Mouse (Mus musculus) CH12.LX (cell line): ENCODE measurements around the gene Cul5. TPM values are rescaled to one million over a fixed set of nuclear protein-coding genes. Genes with fewer than 3 reads are reported as not detected.
A peak's percentile ranks its signal among the peaks of the same experiment; 100 is the strongest.

Experiments used
- DNase-seq: peaks from one replicate; pipeline ENCODE4 v3.0.0-alpha.2; 2013; ENCODE audit errors: extremely low read depth
- H3K27ac ChIP-seq: 2 replicates; pipeline ENCODE4 v1.5.1; 2012; ENCODE audit warnings: low read depth, mild to moderate bottlenecking, control low read depth, moderate library complexity; ENCODE audit not compliant: insufficient read depth
- H3K27me3 ChIP-seq: replicated peaks from 2 replicates; pipeline ENCODE3; 2012; ENCODE audit warnings: inconsistent platforms
- H3K36me3 ChIP-seq, 2 experiments: replicated peaks in 1 of 2; 2 replicates each; pipeline versions ENCODE3 to v1.6.1; 2012; ENCODE audit warnings: inconsistent platforms in 1 of 2, low read length in 1 of 2, mild to moderate bottlenecking in 1 of 2, mixed read lengths in 1 of 2, moderate library complexity in 1 of 2; ENCODE audit not compliant: control insufficient read depth in 1 of 2, insufficient read depth in 1 of 2
- H3K4me1 ChIP-seq, 2 experiments: 2 replicates each; pipeline ENCODE4 v1.6.1; 2012; ENCODE audit warnings: inconsistent platforms in 1 of 2, moderate library complexity in 1 of 2; ENCODE audit not compliant: insufficient read depth in 2 of 2, control insufficient read depth in 1 of 2
- H3K4me2 ChIP-seq: 2 replicates; pipeline ENCODE4 v1.6.1; 2012; ENCODE audit warnings: low read depth, mild to moderate bottlenecking, control low read depth; ENCODE audit not compliant: poor library complexity, insufficient read depth, severe bottlenecking
- H3K4me3 ChIP-seq, 3 experiments: fragments of 150-350 bp in 1 of 3; sonication (generic) in 1 of 3; replicated peaks in 1 of 3; 2 replicates each; pipeline versions ENCODE3 to v1.5.1; 2011 to 2012; ENCODE audit warnings: low read depth in 2 of 3, low read length in 2 of 3, mild to moderate bottlenecking in 2 of 3, moderate library complexity in 2 of 3, control low read depth in 1 of 3, improper control_type of control experiment in 1 of 3, inconsistent platforms in 1 of 3, mixed read lengths in 1 of 3; ENCODE audit not compliant: poor library complexity in 1 of 3
- H3K79me2 ChIP-seq: replicated peaks from 2 replicates; pipeline ENCODE4 v1.6.1; 2012; ENCODE audit warnings: mild to moderate bottlenecking, moderate library complexity; ENCODE audit not compliant: control insufficient read depth, poor library complexity, insufficient read depth, severe bottlenecking; ENCODE audit errors: extremely low read depth
- H3K9ac ChIP-seq: 2 replicates; pipeline ENCODE4 v1.6.1; 2012; ENCODE audit warnings: low read depth, mild to moderate bottlenecking, control low read depth, moderate library complexity; ENCODE audit not compliant: insufficient read depth
- H3K9me3 ChIP-seq: replicated peaks from 2 replicates; pipeline ENCODE3; 2012; ENCODE audit warnings: low read length, inconsistent platforms, mixed read lengths
- BHLHE40 ChIP-seq: IDR thresholded peaks from 2 replicates; pipeline ENCODE4 v1.6.1; 2011; ENCODE audit warnings: mild to moderate bottlenecking, low read depth, low read length, improper control_type of control experiment
- CHD1 ChIP-seq: IDR thresholded peaks from 2 replicates; pipeline ENCODE4 v1.6.1; 2012; ENCODE audit warnings: low read depth, low read length, improper control_type of control experiment, inconsistent platforms
- CTCF ChIP-seq, 2 experiments: IDR thresholded peaks in 1 of 2; conservative IDR thresholded peaks in 1 of 2; 2 replicates each; pipeline ENCODE4 v1.5.1; 2011 to 2012; ENCODE audit warnings: low read depth in 2 of 2, low read length in 2 of 2, improper control_type of control experiment in 1 of 2, inconsistent platforms in 1 of 2, mild to moderate bottlenecking in 1 of 2, moderate library complexity in 1 of 2
- E2F4 ChIP-seq: IDR thresholded peaks from 2 replicates; pipeline ENCODE4 v1.6.1; 2011; ENCODE audit warnings: low read depth, low read length, improper control_type of control experiment; ENCODE audit not compliant: insufficient replicate concordance
- ELF1 ChIP-seq: IDR thresholded peaks from 2 replicates; pipeline ENCODE4 v1.6.1; 2014; ENCODE audit warnings: low read depth, mild to moderate bottlenecking, inconsistent platforms, low read length, improper control_type of control experiment
- ETS1 ChIP-seq: conservative IDR thresholded peaks from 2 replicates; pipeline ENCODE4 v1.6.1; 2012; ENCODE audit warnings: low read depth, mild to moderate bottlenecking, inconsistent platforms, low read length, improper control_type of control experiment, moderate library complexity
- IRF4 ChIP-seq: IDR thresholded peaks from 2 replicates; pipeline ENCODE4 v1.6.1; 2014; ENCODE audit warnings: low read depth, mild to moderate bottlenecking, inconsistent platforms, low read length, improper control_type of control experiment
- JUN ChIP-seq: IDR thresholded peaks from 2 replicates; pipeline ENCODE4 v1.6.1; 2011; ENCODE audit warnings: low read depth, mild to moderate bottlenecking, low read length, improper control_type of control experiment, moderate library complexity; ENCODE audit not compliant: insufficient read depth
- MAFK ChIP-seq: IDR thresholded peaks from 2 replicates; pipeline ENCODE4 v1.6.1; 2011; ENCODE audit warnings: low read length, improper control_type of control experiment; ENCODE audit not compliant: insufficient replicate concordance
- MAX ChIP-seq: IDR thresholded peaks from 2 replicates; pipeline ENCODE4 v1.6.1; 2011; ENCODE audit warnings: low read length, improper control_type of control experiment
- MXI1 ChIP-seq: IDR thresholded peaks from 2 replicates; pipeline ENCODE4 v1.6.1; 2011; ENCODE audit warnings: mild to moderate bottlenecking, low read depth, low read length, improper control_type of control experiment
- MYC ChIP-seq: IDR thresholded peaks from 2 replicates; pipeline ENCODE4 v1.6.1; 2011; ENCODE audit warnings: low read depth, mild to moderate bottlenecking, improper control_type of control experiment, low read length
- NELFE ChIP-seq: IDR thresholded peaks from 2 replicates; pipeline ENCODE4 v1.6.1; 2011; ENCODE audit warnings: low read depth, low read length, improper control_type of control experiment
- NRF1 ChIP-seq: IDR thresholded peaks from 2 replicates; pipeline ENCODE4 v1.6.1; 2014; ENCODE audit warnings: low read depth, mild to moderate bottlenecking, inconsistent platforms, low read length, improper control_type of control experiment, moderate library complexity
- PAX5 ChIP-seq: IDR thresholded peaks from 2 replicates; pipeline ENCODE4 v1.6.1; 2012; ENCODE audit warnings: low read length, inconsistent platforms, mixed read lengths
- POLR2A ChIP-seq: IDR thresholded peaks from 2 replicates; pipeline ENCODE4 v1.6.1; 2011; ENCODE audit warnings: low read depth, mild to moderate bottlenecking, improper control_type of control experiment, low read length
- POLR2AphosphoS2 ChIP-seq: IDR thresholded peaks from 2 replicates; pipeline ENCODE4 v1.6.1; 2011; ENCODE audit warnings: low read depth, low read length, improper control_type of control experiment
- RAD21 ChIP-seq: IDR thresholded peaks from 2 replicates; pipeline ENCODE4 v1.6.1; 2011; ENCODE audit warnings: low read depth, mild to moderate bottlenecking, low read length, improper control_type of control experiment, moderate library complexity
- SIN3A ChIP-seq: IDR thresholded peaks from 2 replicates; pipeline ENCODE4 v1.6.1; 2012; ENCODE audit warnings: low read length, improper control_type of control experiment, inconsistent platforms
- TCF12 ChIP-seq: IDR thresholded peaks from 2 replicates; pipeline ENCODE4 v1.6.1; 2014; ENCODE audit warnings: low read depth, mild to moderate bottlenecking, inconsistent platforms, low read length, improper control_type of control experiment
- USF1 ChIP-seq: IDR thresholded peaks from 2 replicates; pipeline ENCODE4 v1.6.1; 2014; ENCODE audit warnings: low read depth, mild to moderate bottlenecking, inconsistent platforms, low read length, improper control_type of control experiment
- USF2 ChIP-seq: conservative IDR thresholded peaks from 2 replicates; pipeline ENCODE4 v1.6.1; 2011; ENCODE audit warnings: low read depth, low read length, improper control_type of control experiment
- ZKSCAN1 ChIP-seq: IDR thresholded peaks from 2 replicates; pipeline ENCODE4 v1.6.1; 2012; ENCODE audit warnings: low read depth, inconsistent platforms, low read length, improper control_type of control experiment, borderline replicate concordance
- ZMIZ1 ChIP-seq: IDR thresholded peaks from 2 replicates; pipeline ENCODE4 v1.6.1; 2012; ENCODE audit warnings: low read depth, mild to moderate bottlenecking, inconsistent platforms, low read length, improper control_type of control experiment
- ZNF384 ChIP-seq: IDR thresholded peaks from 2 replicates; pipeline ENCODE4 v1.6.1; 2012; ENCODE audit warnings: low read depth, low read length, improper control_type of control experiment, inconsistent platforms
- dilution Hi-C: fragments of 300-500 bp; cut with MboI; formaldehyde crosslinking; loops from 2 replicates; pipeline ENCODE4 v1.14.3; 2020; ENCODE audit warnings: low sequenced_read_pairs; ENCODE audit not compliant: extremely low pct_unique_long_range_greater_than_20kb, extremely low pct_ligation_motif_present
- in situ Hi-C: fragments of 300-500 bp; cut with MboI; formaldehyde crosslinking; loops from 3 replicates; pipeline ENCODE4 v1.14.3; 2019; ENCODE audit warnings: low sequenced_read_pairs, low pct_ligation_motif_present, low pct_unique_long_range_greater_than_20kb, mixed read lengths
- polyA plus RNA-seq: library from polyadenylated mRNA; unstranded; fragments of >175 nt; gene quantifications from 2 replicates; pipeline ENCODE4 v1.2.1, GENCODE M21; 2012; ENCODE audit warnings: low read depth; ENCODE audit not compliant: insufficient read length
- total RNA-seq, 2 experiments: library from RNA; depleted of rRNA; stranded (reverse); fragments of 300-350 nt in 1 of 2; fragments of >200 nt in 1 of 2; gene quantifications; 2 replicates each; pipeline ENCODE4 v1.2.3; 2012 to 2014

The Cul5 gene
- total and polyA plus RNA-seq, 3 experiments = 21.0 to 43.8 (median 37.3) TPM

DNA sequence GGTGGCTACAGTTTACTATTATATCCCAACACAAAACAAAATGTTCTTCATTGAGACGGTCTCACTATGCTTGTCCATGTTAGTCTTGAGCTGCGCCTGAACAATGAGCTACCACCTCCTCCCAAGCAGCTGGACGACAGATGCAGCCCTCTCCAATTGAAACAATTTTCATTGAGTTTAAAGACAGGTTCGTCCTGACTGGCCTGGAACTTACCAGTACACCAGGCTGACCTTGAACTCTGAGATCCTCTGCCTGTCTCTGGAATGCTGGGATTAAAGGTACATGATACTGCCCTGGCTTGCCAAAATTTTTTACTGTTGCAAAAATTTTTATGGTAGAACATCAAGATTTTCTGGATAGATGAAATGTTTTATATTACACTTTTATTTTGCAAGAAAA, 55.5 kb downstream of the Cul5 start:
- Histone ChIP-seq H3K79me2 (no peaks in the 10 kb centered on the region; the same call in 1 of the 2 replicates), H3K9me3 (no peaks in the 10 kb centered on the region), H3K4me1 (peaks cover 0 to 6% of the 10 kb centered on the region in 2 experiments; a peak in 2 of 4 replicates), H3K9ac (no peak overlapping the region), H3K4me3 (no peak overlapping the region), H3K27me3 (no peaks in the 10 kb centered on the region), H3K27ac (no peak overlapping the region), H3K4me2 (no peak overlapping the region), H3K36me3 (peaks cover 17 to 45% of the 10 kb centered on the region in 2 experiments)
- TF ChIP-seq ZKSCAN1 (no peak), IRF4 (no peak), MXI1 (no peak), MAFK (no peak), USF2 (no peak), ELF1 (no peak), MAX (no peak)
- DNase-seq = no peak
- in situ Hi-C loops = no loop called here
- dilution Hi-C loops = no loop called here

DNA sequence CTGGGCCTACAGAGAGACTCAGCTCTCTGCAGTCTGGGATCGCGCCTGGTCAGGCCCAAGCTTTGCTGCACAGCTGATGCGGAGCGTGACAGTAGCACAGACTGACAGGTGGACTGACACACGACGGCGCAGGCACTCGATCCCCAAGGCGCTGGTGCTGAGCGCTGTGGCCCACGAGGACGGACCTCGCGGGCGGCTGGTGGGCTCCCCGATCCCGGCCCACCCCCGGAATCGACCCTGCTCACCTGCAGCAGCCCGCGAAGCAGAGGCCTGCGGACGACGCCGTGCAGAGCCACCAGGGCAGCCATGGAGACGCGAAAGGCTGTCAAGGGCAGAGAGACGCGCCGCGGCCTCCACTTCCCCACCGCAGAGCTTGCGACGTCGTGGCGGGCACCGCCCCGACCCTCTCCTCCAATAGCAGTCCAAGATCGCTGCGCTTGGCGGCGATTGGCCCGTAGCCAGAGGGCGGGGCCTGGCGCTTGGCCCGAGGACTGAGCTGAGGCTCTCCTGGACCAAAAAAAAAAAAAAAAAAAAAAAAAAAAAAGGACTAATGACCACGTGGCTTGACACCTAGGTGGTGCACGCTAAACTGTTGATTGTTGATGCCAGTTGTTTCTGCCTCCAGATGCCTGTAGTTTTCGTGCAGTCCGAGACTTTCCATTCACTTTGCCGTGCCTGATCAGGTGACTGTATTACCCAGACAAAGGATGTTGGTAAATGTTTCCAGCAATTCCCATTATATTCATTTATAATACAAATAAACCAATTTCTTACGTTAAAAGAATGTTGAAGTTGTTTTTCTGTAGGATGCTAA, 59.6 kb downstream of the Cul5 start, which contains the start of gene Acat1:
TSS of gene Acat1 (minus strand) at position 415 of the 814 bp plus-strand sequence.
- TF ChIP-seq MXI1 (peak; percentile 91), POLR2AphosphoS2 (peak; percentile 74), MYC (peak; percentile 76; the same call in 1 of the 2 replicates), NELFE (peak; percentile 82), E2F4 (no peak), SIN3A (peak; percentile 89), MAX (peak; percentile 99), ELF1 (peak; percentile 59), RAD21 (no peak), JUN (no peak), CTCF (conservative IDR thresholded peaks at IDR 0.05 in 1 of 2, IDR thresholded peaks at IDR 0.05 in 1 of 2; ENCODE audit: low read depth in 2 of 2, low read length in 2 of 2) (no peak), ZMIZ1 (peak; percentile 78; the same call in 1 of the 2 replicates), ZNF384 (peak; percentile 99), PAX5 (no peak), USF2 (peak; percentile 64), ETS1 (peak; percentile 3; the same call in 1 of the 2 replicates), CHD1 (no peak), BHLHE40 (peak; percentile 52), TCF12 (peak; percentile 51; the same call in 1 of the 2 replicates), USF1 (peak; percentile 65; the same call in 1 of the 2 replicates), NRF1 (peak; percentile 33; the same call in 1 of the 2 replicates), POLR2A (peak; percentile 82)
- peak within 1 kb of the TSS; percentile 67 to 83 (median 73) for H3K4me3 ChIP-seq
- peak; percentile 85 for DNase-seq
- dilution Hi-C loops = no loop called here
- H3K4me1 ChIP-seq = peaks cover 0 to 13% of the 10 kb centered on the region in 2 experiments; a peak in 2 of 4 replicates
- H3K36me3 ChIP-seq = peaks cover 3 to 20% of the 10 kb centered on the region in 2 experiments
- H3K27me3 ChIP-seq = no peaks in the 10 kb centered on the region
- no peaks in the 10 kb centered on the region for H3K9me3 ChIP-seq
- peaks cover 4% of the 10 kb centered on the region; the same call in 1 of the 2 replicates for H3K79me2 ChIP-seq
- H3K9ac ChIP-seq = peak within 1 kb of the TSS; percentile 85
- H3K4me2 ChIP-seq = peak within 1 kb of the TSS; percentile 57
- H3K27ac ChIP-seq = peak within 1 kb of the TSS; percentile 30
- in situ Hi-C loops = no loop called here
